Mouse (Mus musculus): Measurements from ENCODE around the gene Prss57. TPM values are rescaled to one million over a fixed set of nuclear protein-coding genes. Genes with fewer than 3 reads are reported as not detected.

The Prss57 gene
- total RNA-seq, 2 experiments from 2014 or later: not detected

DNA sequence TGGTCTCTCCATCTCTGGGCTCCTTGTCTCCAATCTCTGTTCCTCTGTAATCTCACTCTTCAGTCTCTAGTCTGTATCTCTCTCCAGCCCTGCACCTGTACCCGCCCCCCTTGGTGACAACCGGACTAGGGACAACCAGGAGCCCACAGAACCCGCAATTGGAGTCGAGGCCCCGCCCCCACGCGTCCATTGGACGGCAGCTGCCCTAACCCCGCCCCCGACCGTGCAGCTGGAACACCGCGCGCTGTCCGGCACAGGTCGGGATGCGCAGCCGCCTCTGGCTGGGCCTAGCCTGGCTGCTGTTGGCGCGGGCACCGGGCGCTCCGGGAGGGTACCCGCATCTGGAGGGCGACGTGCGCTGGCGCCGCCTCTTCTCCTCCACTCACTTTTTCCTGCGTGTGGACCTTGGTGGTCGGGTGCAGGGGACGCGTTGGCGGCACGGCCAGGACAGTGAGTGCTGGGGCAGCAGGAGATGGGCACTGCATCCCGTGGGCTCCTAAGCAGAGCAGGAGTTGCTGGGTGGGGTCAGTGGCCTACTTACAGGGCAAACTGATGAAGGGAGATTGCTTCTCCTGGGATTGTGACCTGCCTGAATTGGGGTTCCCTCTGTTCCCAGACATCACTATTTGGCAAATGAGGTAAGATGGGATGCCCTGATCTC is 35.8 kb downstream of the Prss57 start, which contains the start of gene Fgf22:
TSS of gene Fgf22 (plus strand) at position 221 of the 661 bp plus-strand sequence.
- peak; percentile 68 for DNase-seq

DNA sequence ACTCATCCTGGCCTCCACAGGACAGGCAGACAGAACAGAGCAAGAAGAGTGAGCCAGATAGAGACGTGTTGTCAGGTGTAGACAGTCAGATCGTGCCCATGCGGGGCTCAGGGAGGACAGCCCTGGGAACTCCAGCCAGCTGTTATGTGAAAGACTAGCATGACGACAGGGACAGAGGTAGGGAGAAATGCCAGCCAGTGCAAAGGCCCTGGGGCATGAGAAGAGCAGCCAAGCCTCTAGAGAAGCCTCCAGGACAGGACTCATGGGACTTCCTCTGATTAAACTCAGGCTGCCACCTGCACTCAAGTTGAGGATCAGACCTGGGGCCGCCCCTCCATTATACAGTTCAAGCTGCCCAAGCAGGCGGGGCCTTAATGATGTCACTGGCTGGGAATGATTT is 42.3 kb downstream of the Prss57 start:
- no peak for DNase-seq

DNA sequence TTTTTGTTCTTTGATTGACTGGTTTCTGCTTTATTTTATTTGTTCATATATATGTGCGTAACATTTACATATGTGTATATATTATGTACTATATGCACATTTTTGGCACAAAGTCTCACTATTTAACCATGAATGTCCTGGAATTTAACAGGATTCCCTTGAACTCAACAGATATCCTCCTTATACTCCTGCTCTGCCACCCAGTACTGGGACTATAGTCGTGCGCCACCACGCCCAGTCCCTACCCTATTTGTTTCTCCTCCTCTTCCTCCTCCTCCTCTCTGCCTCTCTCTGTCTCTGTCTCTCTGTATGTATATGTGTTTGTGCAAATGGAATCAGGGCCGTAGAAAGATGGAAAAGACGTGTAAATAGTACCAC is 44.0 kb downstream of the Prss57 start:
- no peak for DNase-seq

DNA sequence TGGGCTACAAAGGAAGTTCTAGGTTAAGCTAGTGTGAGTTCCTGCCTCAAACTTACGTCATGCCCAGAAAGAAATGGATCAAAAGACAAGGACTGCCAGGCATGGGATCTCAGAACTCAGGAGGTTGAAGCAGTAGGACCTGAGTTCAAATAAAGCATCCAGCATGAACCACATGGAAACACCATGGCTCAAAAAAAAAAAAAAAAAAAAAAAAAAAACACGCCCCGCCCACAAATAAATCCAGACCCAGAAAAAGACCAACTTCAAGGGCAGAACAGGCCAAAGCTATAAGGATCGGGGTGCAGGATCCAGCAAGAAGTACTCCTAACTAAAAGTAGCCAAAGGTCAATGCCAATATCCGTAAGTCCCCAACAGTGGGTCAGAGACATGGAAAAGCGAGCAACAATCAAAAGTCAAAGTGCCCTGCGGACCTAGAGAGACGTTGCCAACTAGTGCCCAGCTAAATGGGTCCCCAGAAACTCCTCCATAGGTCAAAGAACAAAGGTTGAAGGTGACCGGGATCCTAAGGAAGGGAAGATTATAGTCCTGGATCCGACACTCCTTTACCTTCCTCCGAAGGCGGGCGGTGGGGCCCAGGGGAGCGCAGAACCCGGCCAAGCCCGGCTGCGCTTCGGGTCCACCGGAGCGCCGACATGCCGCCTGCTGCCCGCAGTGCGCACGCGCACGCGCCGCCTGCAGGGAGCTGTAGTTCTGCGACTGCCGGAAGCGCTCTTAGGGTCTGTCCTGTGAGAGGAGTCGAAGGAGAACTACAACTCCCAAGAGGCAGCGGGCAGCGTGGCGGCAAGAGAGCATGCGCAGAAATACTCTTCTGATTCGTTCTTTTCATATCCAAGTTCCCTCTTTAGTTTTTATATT is 44.6 kb downstream of the Prss57 start, which contains the start of gene Polrmt:
TSS of gene Polrmt (minus strand) at position 684 of the 876 bp plus-strand sequence.
- peak; percentile 96 for DNase-seq

DNA sequence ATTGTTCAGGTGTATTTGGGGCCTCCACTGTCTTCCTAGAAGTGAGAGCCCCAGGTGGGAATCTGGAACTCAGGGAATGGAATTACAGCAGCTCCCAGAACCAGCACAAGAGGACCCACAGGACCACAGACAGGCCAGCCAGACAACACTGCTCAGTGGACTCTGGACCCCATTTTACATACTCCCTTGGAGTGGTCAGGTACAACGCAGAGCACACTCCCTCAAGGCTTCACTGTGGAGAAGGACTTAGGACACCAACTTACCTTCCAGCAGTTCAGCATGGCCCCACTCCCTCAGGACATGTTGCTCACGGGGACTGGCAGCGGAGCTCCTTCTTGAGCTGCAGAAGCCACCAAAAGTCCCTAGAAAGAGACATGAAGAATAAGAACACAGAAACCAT is 45.4 kb downstream of the Prss57 start:
- no peak for DNase-seq

DNA sequence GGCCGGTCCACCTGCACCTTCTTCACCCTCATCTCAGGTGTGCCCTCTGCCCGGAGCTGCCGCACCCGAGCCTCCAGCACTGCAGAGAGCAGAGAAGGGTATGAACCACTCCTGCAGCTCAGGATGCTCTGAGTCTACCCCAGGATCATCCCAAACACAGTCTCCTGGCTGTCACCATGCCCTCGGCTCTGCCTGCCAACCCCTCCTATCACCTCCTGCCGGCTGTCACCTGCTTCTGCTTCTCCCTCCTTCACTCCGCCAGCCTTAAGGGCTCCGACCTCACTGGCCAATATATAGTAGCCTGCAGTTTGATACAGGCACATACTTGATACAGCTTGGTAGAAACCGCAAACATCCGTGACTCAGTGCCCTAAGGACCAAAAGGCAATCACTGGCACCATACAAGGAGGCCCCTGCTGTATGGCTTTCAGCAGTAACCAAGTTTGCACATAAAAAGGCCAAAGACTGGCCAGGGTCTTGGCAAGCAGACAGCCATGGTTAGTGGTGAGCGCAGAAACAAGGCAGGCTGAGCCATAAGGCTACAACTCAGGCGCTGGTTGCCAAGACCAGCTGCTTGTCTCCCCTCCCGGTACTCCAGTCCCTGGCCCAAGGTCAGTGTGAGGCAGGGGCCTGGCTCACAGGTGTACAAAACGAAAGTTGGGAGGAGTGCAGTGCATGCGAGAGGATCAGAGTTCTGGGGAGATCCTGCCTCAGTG is 47.0 kb downstream of the Prss57 start:
- DNase-seq: no peak

DNA sequence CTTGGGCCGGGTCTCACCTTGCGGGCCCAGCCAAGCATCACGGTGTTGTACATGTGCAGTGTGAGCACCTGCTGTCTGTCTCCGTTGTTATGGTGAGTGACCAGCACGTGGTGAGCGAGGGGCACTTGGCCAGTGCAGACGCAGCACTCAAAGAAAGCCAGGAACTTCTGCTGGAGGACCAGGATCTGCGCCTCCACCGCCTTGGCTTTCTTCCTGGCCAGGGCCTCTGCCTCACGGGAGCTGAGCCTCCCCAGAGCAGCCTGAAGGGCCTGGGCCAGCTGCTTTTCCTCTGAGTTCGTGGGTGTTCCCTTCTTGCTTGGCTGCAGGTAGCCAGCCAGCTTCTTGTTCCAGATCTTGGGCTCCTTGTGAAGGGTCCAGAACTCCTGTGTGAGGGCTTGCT is 47.6 kb downstream of the Prss57 start:
- no peak for DNase-seq

DNA sequence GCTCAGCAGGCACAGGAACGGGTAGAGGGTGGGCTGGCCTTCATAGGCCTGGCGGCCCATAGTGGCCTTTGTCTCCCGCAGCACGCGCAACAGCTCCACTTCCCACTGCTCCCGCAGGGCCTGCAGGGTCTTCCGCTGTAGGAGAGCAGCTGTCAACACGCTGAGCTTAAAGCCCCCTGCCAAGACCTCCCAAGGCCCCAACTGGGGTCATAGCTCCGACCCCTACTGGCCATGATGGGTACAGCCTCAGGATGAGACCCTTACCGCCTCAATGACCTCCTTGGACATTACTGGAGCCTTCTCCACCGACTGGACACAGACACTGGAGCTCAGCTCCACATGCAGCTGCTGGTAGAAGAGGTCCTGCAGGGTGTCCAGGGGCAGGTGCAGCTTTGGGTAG is 49.9 kb downstream of the Prss57 start:
- no peak for DNase-seq

DNA sequence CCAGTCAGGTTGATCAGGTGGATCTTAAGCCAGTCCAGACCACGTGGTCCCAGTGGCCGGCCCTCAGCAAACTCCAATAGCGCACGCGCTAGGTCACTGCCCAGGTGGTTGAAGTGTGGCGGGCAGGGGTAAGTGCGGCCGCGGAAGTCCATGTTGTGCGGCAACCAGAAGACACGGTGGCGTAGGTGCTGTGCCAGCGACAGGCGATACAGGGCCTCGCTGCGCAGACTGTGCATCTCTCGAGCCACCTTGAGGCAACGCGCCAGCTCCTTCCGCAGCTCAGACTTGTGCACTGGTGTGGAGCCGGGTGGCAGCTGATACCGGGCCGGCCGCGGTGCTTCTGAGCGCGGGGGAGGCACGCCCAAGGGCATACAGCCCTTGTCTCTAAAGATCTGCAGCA is 51.5 kb downstream of the Prss57 start:
- DNase-seq: no peak

DNA sequence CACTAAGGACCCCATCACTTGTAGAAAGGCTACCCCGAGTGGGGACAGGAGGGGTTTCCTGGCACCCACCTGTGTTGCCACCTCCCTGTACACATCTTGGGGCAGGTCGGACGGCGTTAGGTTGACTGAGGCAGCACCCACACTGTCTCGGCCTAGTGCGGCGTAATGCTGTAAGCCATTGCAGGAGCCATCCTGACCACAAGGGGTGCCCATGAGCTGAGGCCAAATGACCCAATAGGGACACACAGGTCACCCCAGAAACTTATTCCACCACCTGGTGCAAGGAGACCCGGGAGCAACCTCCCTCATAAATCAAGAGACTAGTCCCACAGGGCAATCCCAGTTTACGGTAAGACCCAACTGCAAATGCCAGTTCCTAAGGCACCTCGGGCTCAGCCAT is 52.5 kb downstream of the Prss57 start:
- no peak for DNase-seq

DNA sequence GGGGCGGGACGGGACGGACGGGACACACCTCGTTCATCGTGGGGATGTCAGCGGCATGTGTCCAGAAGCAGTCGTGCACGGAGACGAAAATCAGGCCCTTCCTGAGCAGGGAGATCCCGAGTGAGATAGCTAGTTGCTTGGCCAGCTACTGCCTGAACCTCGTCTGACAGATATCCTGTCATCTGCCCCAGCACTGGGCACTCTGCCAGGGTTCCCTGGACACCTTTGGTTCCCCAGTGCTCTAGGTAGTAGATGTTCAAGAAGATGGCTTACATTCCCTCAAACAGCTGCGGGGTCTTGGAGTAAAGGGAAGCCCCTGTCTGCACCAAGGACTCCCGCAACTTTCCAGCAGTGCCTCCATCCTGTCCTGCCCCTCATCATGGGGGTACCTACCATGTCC is 54.1 kb downstream of the Prss57 start:
- no peak for DNase-seq

DNA sequence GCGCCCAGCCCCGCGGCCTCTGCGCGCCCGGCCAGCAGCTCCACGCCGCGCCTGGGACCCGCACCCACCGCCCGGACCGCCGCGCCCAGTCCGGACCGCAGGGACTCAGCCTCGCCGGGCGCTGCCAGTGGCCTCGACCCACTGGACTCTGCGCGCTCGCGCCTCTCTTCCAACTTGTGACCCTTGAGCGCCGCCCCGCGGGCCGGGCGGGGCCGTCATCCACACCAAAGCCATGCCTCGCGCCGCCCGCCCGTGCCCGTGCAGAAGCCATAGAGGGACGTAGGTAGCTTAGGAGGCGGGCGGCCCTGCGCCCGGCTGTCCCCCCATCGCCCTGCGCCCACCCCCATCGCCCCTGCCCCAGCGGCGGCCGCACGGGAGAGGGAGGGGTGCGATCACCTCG is 55.4 kb downstream of the Prss57 start:
- no peak for DNase-seq

DNA sequence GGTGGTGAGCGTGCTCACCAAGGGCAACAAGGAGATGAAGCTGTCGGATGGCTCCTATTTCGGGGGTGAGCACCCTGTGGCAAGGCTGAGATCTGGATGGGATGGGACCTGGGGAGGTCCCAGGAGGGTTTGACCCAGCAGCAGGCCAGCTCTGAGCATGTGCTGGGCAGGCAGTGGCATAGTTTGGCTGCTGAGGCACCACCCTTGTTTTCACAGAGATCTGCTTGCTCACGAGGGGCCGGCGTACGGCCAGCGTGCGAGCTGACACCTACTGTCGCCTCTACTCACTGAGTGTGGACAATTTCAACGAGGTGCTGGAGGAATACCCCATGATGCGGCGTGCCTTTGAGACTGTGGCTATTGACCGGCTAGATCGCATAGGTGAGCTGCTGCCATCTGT is 56.9 kb downstream of the Prss57 start:
- no peak for DNase-seq

DNA sequence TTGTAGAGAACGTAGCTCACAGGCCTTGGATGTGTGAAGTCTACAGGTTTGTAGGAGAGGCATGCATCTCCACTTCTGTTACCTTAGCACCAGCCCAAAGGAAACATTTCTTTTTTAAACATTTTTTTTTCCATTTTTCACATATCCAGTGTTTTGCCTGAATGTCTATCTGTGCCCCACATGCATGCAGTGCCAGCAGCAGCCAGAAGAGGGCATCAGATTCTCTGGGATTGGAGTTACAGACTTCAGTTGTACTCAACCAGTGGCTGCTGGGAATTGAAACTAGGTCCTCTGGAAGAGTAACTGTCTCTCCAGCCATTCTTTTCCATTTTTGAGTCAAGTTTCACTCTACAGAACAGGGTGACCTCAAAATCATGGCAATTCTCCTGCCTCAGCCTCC is 58.3 kb downstream of the Prss57 start:
- no peak for DNase-seq

Other genes starting within 250 kb of the Prss57 start
- 10 to 100 TPM; 12.6 to 14.8 TPM for gene Mier2, start 235.8 kb downstream of the Prss57 start, total RNA-seq (2021)
- gene Theg, start 203.6 kb downstream of the Prss57 start, total RNA-seq (2021): not detected
- not detected for gene C2cd4c, start 176.9 kb downstream of the Prss57 start, total RNA-seq (2021)
- gene Shc2, start 153.0 kb downstream of the Prss57 start, total RNA-seq (2021): 1 to 10 TPM; 2.1 to 2.3 TPM
- gene Odf3l2, start 145.2 kb downstream of the Prss57 start, total RNA-seq (2021): 10 to 100 TPM; 14.8 to 17.1 TPM
- not detected for gene Madcam1, start 126.4 kb downstream of the Prss57 start, total RNA-seq (2021)
- 10 to 100 TPM; 19.1 to 19.6 TPM for gene Tpgs1, start 121.6 kb downstream of the Prss57 start, total RNA-seq (2021)
- gene Cdc34, start 108.8 kb downstream of the Prss57 start, total RNA-seq (2021): 100 to 1,000 TPM; 329 to 332 TPM
- 1 to 10 TPM; 4.0 to 4.4 TPM for gene Gzmm, start 101.9 kb downstream of the Prss57 start, total RNA-seq (2021)
- 100 to 1,000 TPM; 513 to 650 TPM for gene Bsg, start 86.5 kb downstream of the Prss57 start, total RNA-seq (2021)
- under 1 TPM; 0.67 TPM for gene Hcn2, start 74.3 kb downstream of the Prss57 start, total RNA-seq (2021)
- gene Polrmt, start 44.4 kb downstream of the Prss57 start, total RNA-seq (2021): 10 to 100 TPM; 26.7 to 27.2 TPM
- gene Fgf22, start 35.9 kb downstream of the Prss57 start, total RNA-seq (2021): not detected
- 10 to 100 TPM; 27.4 to 33.4 TPM for gene Rnf126, start 24.0 kb downstream of the Prss57 start, total RNA-seq (2021)
- gene Fstl3, start 13.7 kb downstream of the Prss57 start, total RNA-seq (2021): 1 to 10 TPM; 2.0 to 2.1 TPM
- 10 to 100 TPM; 23.6 to 24.8 TPM for gene Palm, start 2.6 kb upstream of the Prss57 start, total RNA-seq (2021)
- gene Misp, start 30.0 kb upstream of the Prss57 start, total RNA-seq (2021): under 1 TPM in 1 of 2 experiments, not detected in 1; 0.40 TPM
- 10 to 100 TPM; 26.8 to 27.1 TPM for gene Ptbp1, start 63.5 kb upstream of the Prss57 start, total RNA-seq (2021)
- under 1 TPM in 1 of 2 experiments, not detected in 1; 0.35 TPM for gene Prtn3, start 83.5 kb upstream of the Prss57 start, total RNA-seq (2021)
- gene Plppr3, start 83.7 kb upstream of the Prss57 start, total RNA-seq (2021): under 1 TPM; 0.13 to 0.27 TPM
- gene Elane, start 95.3 kb upstream of the Prss57 start, total RNA-seq (2021): not detected
- gene Cfd, start 99.9 kb upstream of the Prss57 start, total RNA-seq (2021): 100 to 1,000 TPM in 1 of 2 experiments, 10 to 100 TPM in 1; 12.5 to 381 TPM
- gene Med16, start 118.0 kb upstream of the Prss57 start, total RNA-seq (2021): 10 to 100 TPM; 29.2 to 34.4 TPM
- gene Gm26602, start 119.9 kb upstream of the Prss57 start, total RNA-seq (2021): not detected
- under 1 TPM; 0.18 to 0.29 TPM for gene Kiss1r, start 126.0 kb upstream of the Prss57 start, total RNA-seq (2021)
- gene R3hdm4, start 130.2 kb upstream of the Prss57 start, total RNA-seq (2021): 100 to 1,000 TPM; 103 to 113 TPM
- 1 to 10 TPM; 2.4 to 2.8 TPM for gene Arid3a, start 136.1 kb upstream of the Prss57 start, total RNA-seq (2021)
- gene Wdr18, start 169.2 kb upstream of the Prss57 start, total RNA-seq (2021): 10 to 100 TPM; 16.4 to 18.0 TPM
- gene Grin3b, start 179.8 kb upstream of the Prss57 start, total RNA-seq (2021): not detected
- 10 to 100 TPM; 70.1 to 80.6 TPM for gene Tmem259, start 193.4 kb upstream of the Prss57 start, total RNA-seq (2021)
- 1 to 10 TPM; 8.5 to 9.4 TPM for gene Cnn2, start 197.6 kb upstream of the Prss57 start, total RNA-seq (2021)
- 1 to 10 TPM; 4.9 to 5.7 TPM for gene Abca7, start 205.5 kb upstream of the Prss57 start, total RNA-seq (2021)
- 1 to 10 TPM; 1.0 to 2.1 TPM for gene Arhgap45, start 225.7 kb upstream of the Prss57 start, total RNA-seq (2021)
- 10 to 100 TPM; 43.2 to 45.5 TPM for gene Polr2e, start 248.8 kb upstream of the Prss57 start, total RNA-seq (2021)